Mouse (Mus musculus) ES-Bruce4 (cell line): ENCODE measurements around the gene Hoxb6.

Experiments used
- CTCF ChIP-seq: IDR thresholded peaks from one replicate; pipeline ENCODE4 v1.8.1; 2011; ENCODE audit warnings: low read depth, low read length
- EP300 ChIP-seq: IDR thresholded peaks from 2 replicates; pipeline ENCODE4 v1.6.1; 2011; ENCODE audit warnings: low read depth, low read length; ENCODE audit not compliant: insufficient read depth
- POLR2A ChIP-seq: IDR thresholded peaks from one replicate; pipeline ENCODE4 v1.8.1; 2011; ENCODE audit warnings: low read length; ENCODE audit not compliant: insufficient read depth

GRCm38 (mm10) chr11:96311097-96311496 lies 18.8 kb downstream of the Hoxb6 start:
- TF ChIP-seq EP300 (no peak), CTCF (no peak), POLR2A (no peak)
